Mouse (Mus musculus): Measurements from ENCODE around the gene Nr1d1. TPM values are rescaled to one million over a fixed set of nuclear protein-coding genes. Genes with fewer than 3 reads are reported as not detected.

Nr1d1 gene
- 3.9 and 4.3 TPM in 2 replicates for polyA plus RNA-seq (2015; fragmentation: Nextera tagmentation; extraction: Ambion mirVana)

DNA sequence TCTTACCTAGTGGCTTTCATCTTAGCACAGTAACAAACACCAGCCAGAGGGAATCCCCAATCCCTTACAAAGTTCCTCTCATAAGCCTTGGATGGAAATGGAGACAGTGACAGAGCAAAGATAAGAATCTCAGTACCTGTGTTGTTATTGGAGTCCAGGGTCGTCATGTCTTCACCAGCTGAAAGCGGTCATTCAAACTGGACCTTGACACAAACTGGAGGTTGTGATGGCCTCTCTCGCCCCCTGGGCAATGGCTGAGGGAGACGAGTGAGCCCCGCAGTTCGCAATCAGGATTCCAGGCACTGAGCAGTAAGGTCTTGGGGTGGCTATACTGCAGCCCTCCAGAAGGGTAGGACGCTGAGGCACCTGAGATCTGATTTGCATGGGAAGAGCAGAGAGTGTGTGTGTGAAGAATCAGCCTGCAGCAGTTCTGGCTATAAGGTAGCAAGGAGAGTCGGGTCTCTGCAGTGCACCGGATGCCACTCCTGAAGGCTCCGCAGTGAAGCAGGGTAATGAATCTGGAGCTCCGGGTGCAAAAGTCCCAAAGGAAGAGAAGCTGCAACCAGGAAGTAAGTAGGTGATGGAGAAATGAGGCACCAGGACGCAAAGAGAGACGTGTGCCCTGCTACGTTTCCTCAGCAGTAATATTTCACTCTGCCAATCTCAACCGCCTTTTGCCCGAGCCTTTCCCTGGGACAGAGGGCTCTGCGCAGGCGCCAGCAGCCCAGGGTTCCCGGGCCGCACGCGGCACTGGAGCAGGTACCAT is at the start of gene Nr1d1:
Gene Nr1d1, minus strand, starts transcription at position 752 of the 766 bp plus-strand sequence.
- Histone ChIP-seq H3K4me2 (peak within 1 kb of the TSS; percentile 89), H3K27me3 (no peaks in the 10 kb centered on the region), H3K9me3 (no peaks in the 10 kb centered on the region), H3K9ac (peak within 1 kb of the TSS; percentile 46), H3K4me3 (peak within 1 kb of the TSS; percentile 48), H3K4me1 (replicated peaks) (peaks cover 53% of the 10 kb centered on the region), H3K27ac (replicated peaks) (peak within 1 kb of the TSS; percentile 76), H3K36me3 (peaks cover 6% of the 10 kb centered on the region)
- peak; percentile 25 for ATAC-seq (ENCODE audit: low FRiP score, low read depth)
- 2% methylated on average over 22 of the region's 22 CpGs for WGBS

- H3K9ac ChIP-seq: no peak overlapping the region
Measured at GRCm38 (mm10) chr11:98820968-98821367, 45.8 kb upstream of the Nr1d1 start.

GRCm38 (mm10) chr11:98816706-98817239 is 41.6 kb upstream of the Nr1d1 start:
- no peak overlapping the region for H3K4me3 ChIP-seq
- ATAC-seq (ENCODE audit: low FRiP score, low read depth): no peak
- no peak overlapping the region for H3K4me2 ChIP-seq

More at GRCm38 (mm10) chr11:98820968-98821367, 45.8 kb upstream of the Nr1d1 start:
- Histone ChIP-seq H3K4me2 (no peak overlapping the region), H3K27me3 (no peaks in the 10 kb centered on the region), H3K36me3 (peaks cover 87% of the 10 kb centered on the region), H3K4me3 (no peak overlapping the region), H3K9me3 (no peaks in the 10 kb centered on the region), H3K27ac (replicated peaks) (no peak overlapping the region), H3K4me1 (replicated peaks) (no peaks in the 10 kb centered on the region)
- ATAC-seq (ENCODE audit: low FRiP score, low read depth): no peak
- 95% methylated on average over 5 of the region's 5 CpGs for WGBS

DNA sequence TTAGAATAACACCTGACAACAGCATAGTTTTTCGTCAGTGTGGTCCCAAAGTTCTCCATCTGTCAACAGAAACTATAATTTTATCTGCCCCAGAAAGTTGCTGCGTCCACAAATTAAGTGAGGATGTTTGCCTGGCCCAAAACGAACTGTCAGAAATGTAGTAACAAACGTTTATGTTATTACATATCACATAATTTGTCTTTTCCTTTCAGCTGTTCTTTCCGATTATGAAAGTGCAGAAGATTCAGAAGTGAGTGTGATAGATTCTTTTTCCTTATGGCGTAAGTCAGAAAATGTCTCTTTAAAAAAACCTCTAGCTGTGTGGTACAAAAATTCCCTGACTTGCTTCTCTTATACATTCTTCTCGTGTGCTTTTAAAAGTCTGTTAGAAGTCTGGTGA is 35.6 kb upstream of the Nr1d1 start:
- Histone ChIP-seq H3K27ac (replicated peaks) (peak overlapping the region; percentile 98), H3K9ac (peak overlapping the region; percentile 95), H3K27me3 (no peaks in the 10 kb centered on the region), H3K4me2 (peak overlapping the region; percentile 77), H3K4me3 (peak overlapping the region; percentile 79), H3K4me1 (replicated peaks) (peaks cover 26% of the 10 kb centered on the region), H3K36me3 (peaks cover 36% of the 10 kb centered on the region), H3K9me3 (no peaks in the 10 kb centered on the region)
- 79% methylated on average over 7 of the region's 7 CpGs for WGBS
- ATAC-seq (ENCODE audit: low FRiP score, low read depth): no peak

More at GRCm38 (mm10) chr11:98816706-98817239, 41.6 kb upstream of the Nr1d1 start:
- H3K9ac ChIP-seq: no peak overlapping the region
- peaks cover 4% of the 10 kb centered on the region for H3K4me1 ChIP-seq (replicated peaks)
- H3K27me3 ChIP-seq: no peaks in the 10 kb centered on the region
- 94% methylated on average over 1 of the region's 1 CpGs for WGBS
- no peaks in the 10 kb centered on the region for H3K9me3 ChIP-seq
- peaks cover 67% of the 10 kb centered on the region for H3K36me3 ChIP-seq
- H3K27ac ChIP-seq (replicated peaks): no peak overlapping the region

DNA sequence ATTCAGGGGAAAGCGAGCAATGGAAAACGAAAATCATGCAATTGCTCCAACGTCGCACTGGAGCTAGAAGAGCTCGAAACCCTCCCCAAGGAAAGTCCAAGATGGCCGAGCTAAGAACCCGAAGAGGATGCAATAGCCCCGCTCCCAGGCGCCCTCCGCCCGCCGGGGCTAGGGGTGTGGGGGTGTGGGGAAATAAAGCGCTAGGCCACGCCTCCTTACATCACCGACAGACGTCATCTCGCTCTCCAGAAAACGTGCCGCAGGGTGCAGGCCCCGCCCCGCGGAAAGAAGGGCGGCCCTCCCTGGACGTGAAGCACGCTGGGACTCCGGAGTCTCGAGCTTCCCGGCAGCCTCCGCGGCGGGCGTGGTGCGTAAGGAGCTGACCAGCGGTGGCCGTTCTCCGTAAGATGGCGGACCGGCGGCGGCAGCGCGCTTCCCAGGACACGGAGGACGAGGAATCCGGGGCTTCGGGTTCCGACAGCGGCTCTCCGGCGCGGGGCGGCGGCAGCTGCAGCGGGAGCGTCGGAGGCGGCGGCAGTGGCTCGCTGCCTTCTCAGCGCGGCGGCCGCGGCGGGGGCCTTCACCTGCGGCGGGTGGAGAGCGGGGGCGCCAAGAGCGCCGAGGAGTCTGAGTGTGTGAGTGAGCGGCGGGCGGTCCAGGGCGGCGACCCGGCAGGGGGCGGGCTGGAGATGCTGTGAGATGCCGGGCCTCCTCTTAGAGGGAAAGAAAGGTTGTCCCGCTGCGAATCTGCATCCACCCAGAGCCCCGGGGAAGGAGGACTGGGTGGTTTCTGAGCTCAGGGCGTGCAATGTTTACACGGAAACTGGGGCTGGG is 34.5 kb upstream of the Nr1d1 start:
- peaks cover 46% of the 10 kb centered on the region for H3K36me3 ChIP-seq
- H3K9ac ChIP-seq: peak overlapping the region; percentile 95
- no peaks in the 10 kb centered on the region for H3K27me3 ChIP-seq
- H3K4me2 ChIP-seq: peak overlapping the region; percentile 77
- ATAC-seq (ENCODE audit: low FRiP score, low read depth): peak; percentile 98
- H3K9me3 ChIP-seq: no peaks in the 10 kb centered on the region
- H3K4me1 ChIP-seq (replicated peaks): peaks cover 26% of the 10 kb centered on the region
- peak overlapping the region; percentile 79 for H3K4me3 ChIP-seq
- WGBS: under 1% methylated on average over 73 of the region's 84 CpGs
- peak overlapping the region; percentile 98 for H3K27ac ChIP-seq (replicated peaks)

DNA sequence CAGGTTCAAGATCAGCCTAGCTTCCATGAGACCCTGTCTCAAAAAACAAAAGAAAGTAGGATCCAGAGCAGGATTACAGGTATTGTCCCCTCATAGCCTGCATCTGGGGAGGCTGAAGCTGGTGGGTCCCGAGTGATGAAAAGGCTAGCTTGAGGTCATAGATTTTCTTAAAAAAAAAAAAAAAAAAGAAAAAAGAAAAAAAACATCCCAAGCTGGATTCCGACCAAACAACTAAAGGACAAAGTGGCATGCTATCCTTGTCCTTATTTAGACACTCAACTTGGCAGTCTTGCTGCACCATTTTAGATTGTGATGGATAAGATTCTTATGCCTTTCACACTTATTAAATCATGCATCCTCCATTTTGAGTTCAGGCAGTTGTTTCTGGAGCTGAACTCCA is 33.3 kb upstream of the Nr1d1 start:
- Histone ChIP-seq H3K9ac (no peak overlapping the region), H3K36me3 (peaks cover 51% of the 10 kb centered on the region), H3K4me1 (replicated peaks) (peaks cover 26% of the 10 kb centered on the region), H3K4me2 (peak overlapping the region; percentile 77; the same call in 1 of the 2 replicates), H3K27ac (replicated peaks) (peak overlapping the region; percentile 98), H3K9me3 (no peaks in the 10 kb centered on the region), H3K27me3 (no peaks in the 10 kb centered on the region), H3K4me3 (no peak overlapping the region)
- 81% methylated on average over 2 of the region's 2 CpGs for WGBS
- no peak for ATAC-seq (ENCODE audit: low FRiP score, low read depth)

- no peak within 1 kb of the TSS for H3K27ac ChIP-seq (replicated peaks)
- peaks cover 76% of the 10 kb centered on the region for H3K36me3 ChIP-seq
- no peaks in the 10 kb centered on the region for H3K9me3 ChIP-seq
- H3K9ac ChIP-seq: no peak within 1 kb of the TSS
- H3K4me3 ChIP-seq: no peak within 1 kb of the TSS
- no peak within 1 kb of the TSS for H3K4me2 ChIP-seq
- WGBS: 94% methylated on average over 5 of the region's 5 CpGs
- peaks cover 6% of the 10 kb centered on the region; the same call in 1 of the 2 replicates for H3K4me1 ChIP-seq (replicated peaks)
- no peaks in the 10 kb centered on the region for H3K27me3 ChIP-seq
- ATAC-seq (ENCODE audit: low FRiP score, low read depth): no peak
Measured at GRCm38 (mm10) chr11:98804605-98805004, 29.5 kb upstream of the Nr1d1 start, which contains the start of gene Casc3. Gene Casc3 (plus strand): TSS chr11:98804905.

GRCm38 (mm10) chr11:98797909-98798308 is 22.8 kb upstream of the Nr1d1 start:
- peak overlapping the region; percentile 87 for H3K9ac ChIP-seq
- no peaks in the 10 kb centered on the region for H3K27me3 ChIP-seq
- H3K9me3 ChIP-seq: no peaks in the 10 kb centered on the region
- ATAC-seq (ENCODE audit: low FRiP score, low read depth): no peak
- H3K4me3 ChIP-seq: peak overlapping the region; percentile 98
- H3K27ac ChIP-seq (replicated peaks): peak overlapping the region; percentile 99; the same call in 1 of the 2 replicates
- H3K4me2 ChIP-seq: peak overlapping the region; percentile 93
- peaks cover 32% of the 10 kb centered on the region for H3K4me1 ChIP-seq (replicated peaks)
- H3K36me3 ChIP-seq: peaks cover 41% of the 10 kb centered on the region
- 41% methylated on average over 4 of the region's 4 CpGs for WGBS

- WGBS: 9% methylated on average over 5 of the region's 5 CpGs
- Histone ChIP-seq H3K27me3 (no peaks in the 10 kb centered on the region), H3K9ac (peak overlapping the region; percentile 87), H3K27ac (replicated peaks) (peak overlapping the region; percentile 99), H3K4me1 (replicated peaks) (peaks cover 32% of the 10 kb centered on the region), H3K9me3 (no peaks in the 10 kb centered on the region), H3K36me3 (peaks cover 35% of the 10 kb centered on the region), H3K4me2 (peak overlapping the region; percentile 93), H3K4me3 (peak overlapping the region; percentile 98)
- ATAC-seq (ENCODE audit: low FRiP score, low read depth): no peak
Measured at GRCm38 (mm10) chr11:98797306-98797705, 22.2 kb upstream of the Nr1d1 start.

DNA sequence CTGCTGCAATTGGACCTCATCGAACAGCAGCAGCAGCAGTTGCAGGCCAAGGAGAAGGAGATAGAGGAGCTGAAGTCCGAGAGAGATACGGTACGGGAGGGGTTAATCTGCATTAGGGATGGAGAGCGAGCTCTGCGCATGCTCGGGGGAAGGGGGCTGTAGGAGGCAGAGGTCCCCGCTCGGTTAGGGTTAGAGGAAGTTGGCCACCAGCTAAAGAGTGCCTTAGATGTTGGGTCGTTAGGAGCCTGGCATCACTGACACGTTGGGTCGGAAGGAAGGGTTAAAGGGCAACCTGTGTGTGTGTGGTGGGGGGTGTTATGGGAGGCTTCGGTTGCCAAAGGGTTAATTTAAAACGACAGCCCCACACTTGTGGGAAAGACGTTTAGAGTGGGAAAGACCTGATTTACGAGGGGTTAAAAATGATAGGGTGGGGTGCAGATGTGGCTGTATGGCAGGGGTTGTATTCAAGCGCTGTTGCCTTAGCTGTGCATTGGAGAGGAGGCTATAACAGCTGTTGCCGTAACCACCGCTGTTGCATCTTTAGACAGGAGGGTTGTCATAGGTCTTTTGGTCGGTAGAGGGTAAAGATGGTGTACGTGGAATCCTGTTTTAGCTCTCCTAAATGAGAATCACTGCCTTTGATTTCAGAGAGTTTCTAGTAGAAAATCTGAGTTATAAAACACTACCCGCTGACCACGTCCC is 21.5 kb upstream of the Nr1d1 start:
- Histone ChIP-seq H3K36me3 (peaks cover 28% of the 10 kb centered on the region), H3K4me3 (peak overlapping the region; percentile 98), H3K27me3 (no peaks in the 10 kb centered on the region), H3K4me2 (peak overlapping the region; percentile 93), H3K9ac (peak overlapping the region; percentile 87), H3K9me3 (no peaks in the 10 kb centered on the region), H3K4me1 (replicated peaks) (peaks cover 32% of the 10 kb centered on the region), H3K27ac (replicated peaks) (peak overlapping the region; percentile 99)
- WGBS: 4% methylated on average over 23 of the region's 23 CpGs
- peak; percentile 70 for ATAC-seq (ENCODE audit: low FRiP score, low read depth)

All from hindbrain, embryonic 15.5 days (tissue).